Mouse (Mus musculus): ENCODE results near the gene Nsg1.

DNA sequence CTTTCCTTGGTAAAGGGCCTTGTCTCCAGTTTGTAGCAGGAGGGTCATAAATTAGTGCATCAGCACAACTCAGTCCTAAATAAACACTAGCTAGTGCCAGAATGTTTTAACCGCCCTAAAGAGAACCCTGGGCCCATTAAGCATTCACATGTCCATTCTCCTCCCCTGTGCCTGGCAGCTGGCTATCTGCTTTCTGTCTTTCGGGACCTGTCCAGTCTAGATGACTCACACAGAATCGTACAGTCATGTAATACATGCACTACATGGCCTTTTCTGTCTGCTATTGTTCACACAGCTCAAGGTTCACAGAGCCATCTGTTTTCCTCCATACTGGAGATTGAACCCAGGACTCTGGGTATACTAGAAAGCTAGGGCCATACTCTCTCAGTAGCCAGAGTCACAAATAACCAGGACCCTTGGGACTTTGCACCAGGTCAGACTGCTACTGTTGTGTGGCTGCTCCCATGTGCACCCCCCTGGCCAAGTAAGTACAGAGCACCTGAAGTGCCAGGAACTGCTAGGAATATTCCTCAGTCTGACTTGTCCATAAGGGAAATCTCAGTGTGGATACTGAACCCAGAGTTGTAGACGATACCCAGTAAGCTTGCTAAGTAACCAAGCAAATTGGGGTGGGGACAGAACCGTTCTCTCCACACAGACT, 37.2 kb upstream of the Nsg1 start:
- TF ChIP-seq CTCF (IDR thresholded peaks at IDR 0.05; ENCODE audit: insufficient read depth, low read depth, low read length) (no peak), POLR2A (IDR thresholded peaks at IDR 0.05; ENCODE audit: insufficient read depth, low read depth, low read length) (no peak)
